Mouse (Mus musculus): ENCODE data around the gene Opalin. TPM values are rescaled to one million over a fixed set of nuclear protein-coding genes. Genes with fewer than 3 reads are reported as not detected.

Opalin gene
- total and polyA plus RNA-seq, 2 experiments from 2014 or later: not detected

DNA sequence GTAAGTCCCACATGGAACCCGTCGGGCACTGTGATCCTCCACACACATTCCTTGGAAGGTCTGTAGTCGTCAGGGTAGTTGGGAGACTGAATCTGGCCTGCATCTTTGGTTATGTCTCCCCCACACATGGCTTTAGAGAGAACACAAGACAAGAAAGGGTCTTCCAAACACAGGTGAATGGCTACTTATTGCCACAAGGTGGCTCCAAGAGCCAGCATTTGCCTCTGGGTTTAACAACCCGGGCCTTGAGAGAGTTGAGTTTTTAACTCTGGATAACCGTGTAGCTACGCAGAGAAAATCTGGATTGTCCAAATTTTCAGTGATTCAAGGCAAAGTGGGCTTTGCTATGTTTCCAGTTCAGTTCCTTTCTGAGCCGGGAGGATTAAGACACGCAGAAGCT is 28.0 kb upstream of the Opalin start:
- H3K9ac ChIP-seq (replicated peaks; ENCODE audit: low read depth, low read length): no peak overlapping the region
- ATAC-seq (ENCODE audit: insufficient read depth, low read depth): no peak
- TF ChIP-seq EP300 (IDR thresholded peaks at IDR 0.05; ENCODE audit: low read depth) (no peak), CTCF (IDR thresholded peaks at IDR 0.05; ENCODE audit: low read depth) (peak; percentile 63)
- no peaks in the 10 kb centered on the region for H3K36me3 ChIP-seq (replicated peaks; ENCODE audit: control insufficient read depth, insufficient read depth, low read length)
- H3K4me3 ChIP-seq (ENCODE audit: low read depth, low read length): no peak overlapping the region
- no peak overlapping the region for H3K4me2 ChIP-seq (ENCODE audit: low read depth, low read length)
- DNase-seq (ENCODE audit: low spot score): peak; percentile 28
- WGBS: 42% methylated on average over 8 of the region's 8 CpGs
- H3K27me3 ChIP-seq (ENCODE audit: control insufficient read depth, insufficient read depth, low read length): no peaks in the 10 kb centered on the region
- no peaks in the 10 kb centered on the region for H3K4me1 ChIP-seq (ENCODE audit: control insufficient read depth, insufficient read depth)
- no peak overlapping the region for H3K27ac ChIP-seq (ENCODE audit: low read depth)
- H3K9me3 ChIP-seq (replicated peaks; ENCODE audit: control insufficient read depth, low read length): no peaks in the 10 kb centered on the region

GRCm38 (mm10) chr19:41101390-41101789 is 24.5 kb upstream of the Opalin start:
- no peak for ATAC-seq (ENCODE audit: insufficient read depth, low read depth)
- TF ChIP-seq CTCF (IDR thresholded peaks at IDR 0.05; ENCODE audit: low read depth) (no peak), EP300 (IDR thresholded peaks at IDR 0.05; ENCODE audit: low read depth) (no peak)
- no peaks in the 10 kb centered on the region for H3K36me3 ChIP-seq (replicated peaks; ENCODE audit: control insufficient read depth, insufficient read depth, low read length)
- H3K4me1 ChIP-seq (ENCODE audit: control insufficient read depth, insufficient read depth): no peaks in the 10 kb centered on the region
- no peak overlapping the region for H3K27ac ChIP-seq (ENCODE audit: low read depth)
- no peak overlapping the region for H3K9ac ChIP-seq (replicated peaks; ENCODE audit: low read depth, low read length)
- DNase-seq (ENCODE audit: low spot score): no peak
- no peaks in the 10 kb centered on the region for H3K27me3 ChIP-seq (ENCODE audit: control insufficient read depth, insufficient read depth, low read length)
- H3K4me2 ChIP-seq (ENCODE audit: low read depth, low read length): no peak overlapping the region
- H3K9me3 ChIP-seq (replicated peaks; ENCODE audit: control insufficient read depth, low read length): no peaks in the 10 kb centered on the region
- whole genome bisulfite sequencing: 74% methylated on average over 8 of the region's 8 CpGs
- H3K4me3 ChIP-seq (ENCODE audit: low read depth, low read length): no peak overlapping the region

GRCm38 (mm10) chr19:41100863-41101262 is 23.9 kb upstream of the Opalin start:
- H3K36me3 ChIP-seq (replicated peaks; ENCODE audit: control insufficient read depth, insufficient read depth, low read length): no peaks in the 10 kb centered on the region
- ATAC-seq (ENCODE audit: insufficient read depth, low read depth) (no peak), DNase-seq (ENCODE audit: low spot score) (no peak)
- 89% methylated on average over 7 of the region's 7 CpGs for WGBS
- TF ChIP-seq EP300 (IDR thresholded peaks at IDR 0.05; ENCODE audit: low read depth): no peak
- no peak for TF ChIP-seq CTCF (IDR thresholded peaks at IDR 0.05; ENCODE audit: low read depth)
- H3K4me3 ChIP-seq (ENCODE audit: low read depth, low read length): no peak overlapping the region
- H3K4me1 ChIP-seq (ENCODE audit: control insufficient read depth, insufficient read depth): no peaks in the 10 kb centered on the region
- no peak overlapping the region for H3K4me2 ChIP-seq (ENCODE audit: low read depth, low read length)
- H3K27me3 ChIP-seq (ENCODE audit: control insufficient read depth, insufficient read depth, low read length): no peaks in the 10 kb centered on the region
- no peaks in the 10 kb centered on the region for H3K9me3 ChIP-seq (replicated peaks; ENCODE audit: control insufficient read depth, low read length)
- no peak overlapping the region for H3K27ac ChIP-seq (ENCODE audit: low read depth)
- no peak overlapping the region for H3K9ac ChIP-seq (replicated peaks; ENCODE audit: low read depth, low read length)

DNA sequence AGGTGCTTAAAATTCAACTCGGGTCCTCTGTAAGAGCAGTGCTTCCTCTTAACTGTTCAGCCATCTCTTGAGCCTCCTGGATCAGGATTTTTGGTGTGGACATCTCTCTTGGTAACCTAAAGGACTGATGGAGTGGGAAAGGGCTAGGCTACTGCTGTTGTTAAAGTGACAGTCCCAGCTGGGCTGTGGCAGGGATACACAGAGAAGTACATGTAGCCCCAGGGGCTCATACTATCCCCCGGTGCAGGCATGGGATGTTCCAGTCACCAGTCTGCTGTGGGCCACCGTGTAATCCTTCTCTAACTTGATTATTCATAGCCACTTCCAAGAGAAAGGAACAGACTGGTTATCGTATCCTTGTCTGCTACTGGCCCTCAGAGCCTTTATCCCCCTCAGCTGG is 20.1 kb upstream of the Opalin start:
- 48% methylated on average over 4 of the region's 4 CpGs for WGBS
- no peaks in the 10 kb centered on the region for H3K4me1 ChIP-seq (ENCODE audit: control insufficient read depth, insufficient read depth)
- TF ChIP-seq EP300 (IDR thresholded peaks at IDR 0.05; ENCODE audit: low read depth): no peak
- TF ChIP-seq CTCF (IDR thresholded peaks at IDR 0.05; ENCODE audit: low read depth): no peak
- no peak overlapping the region for H3K4me2 ChIP-seq (ENCODE audit: low read depth, low read length)
- no peaks in the 10 kb centered on the region for H3K9me3 ChIP-seq (replicated peaks; ENCODE audit: control insufficient read depth, low read length)
- H3K9ac ChIP-seq (replicated peaks; ENCODE audit: low read depth, low read length): no peak overlapping the region
- no peak overlapping the region for H3K4me3 ChIP-seq (ENCODE audit: low read depth, low read length)
- no peak for ATAC-seq (ENCODE audit: insufficient read depth, low read depth)
- H3K27ac ChIP-seq (ENCODE audit: low read depth): no peak overlapping the region
- no peaks in the 10 kb centered on the region for H3K27me3 ChIP-seq (ENCODE audit: control insufficient read depth, insufficient read depth, low read length)
- no peaks in the 10 kb centered on the region for H3K36me3 ChIP-seq (replicated peaks; ENCODE audit: control insufficient read depth, insufficient read depth, low read length)
- no peak for DNase-seq (ENCODE audit: low spot score)

GRCm38 (mm10) chr19:41091901-41092300 is 15.0 kb upstream of the Opalin start:
- WGBS: 42% methylated on average over 2 of the region's 2 CpGs
- ATAC-seq (ENCODE audit: insufficient read depth, low read depth): no peak
- no peak overlapping the region for H3K4me3 ChIP-seq (ENCODE audit: low read depth, low read length)

DNA sequence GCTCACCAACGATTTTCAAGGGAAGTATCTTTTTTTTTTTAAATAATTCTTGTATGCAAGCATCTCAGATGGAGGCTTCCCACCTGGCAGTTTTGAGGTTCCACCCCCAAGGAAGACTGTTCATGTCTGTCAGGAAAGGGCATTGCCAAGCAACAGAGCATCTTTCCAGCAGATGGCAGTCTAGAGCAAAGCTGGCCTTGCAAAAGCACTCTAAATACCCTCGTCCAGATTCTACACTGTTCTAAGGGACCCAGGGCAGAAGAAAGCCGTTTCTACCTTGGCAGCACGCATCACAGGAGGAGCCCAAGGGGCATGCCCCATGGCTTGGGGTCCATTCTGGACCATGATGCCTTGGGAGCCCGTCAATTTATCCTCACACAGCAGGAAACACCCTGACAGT is 12.9 kb upstream of the Opalin start:
- Histone ChIP-seq H3K27me3 (ENCODE audit: control insufficient read depth, insufficient read depth, low read length) (peaks cover 16% of the 10 kb centered on the region; the same call in 1 of the 2 replicates), H3K4me3 (ENCODE audit: low read depth, low read length) (no peak overlapping the region), H3K36me3 (replicated peaks; ENCODE audit: control insufficient read depth, insufficient read depth, low read length) (no peaks in the 10 kb centered on the region), H3K9me3 (replicated peaks; ENCODE audit: control insufficient read depth, low read length) (no peaks in the 10 kb centered on the region), H3K4me2 (ENCODE audit: low read depth, low read length) (no peak overlapping the region), H3K4me1 (ENCODE audit: control insufficient read depth, insufficient read depth) (no peaks in the 10 kb centered on the region), H3K27ac (ENCODE audit: low read depth) (no peak overlapping the region), H3K9ac (replicated peaks; ENCODE audit: low read depth, low read length) (no peak overlapping the region)
- TF ChIP-seq EP300 (IDR thresholded peaks at IDR 0.05; ENCODE audit: low read depth) (no peak), CTCF (IDR thresholded peaks at IDR 0.05; ENCODE audit: low read depth) (peak; percentile 80)
- peak; percentile 19 for DNase-seq (ENCODE audit: low spot score)
- WGBS: 9% methylated on average over 5 of the region's 5 CpGs
- ATAC-seq (ENCODE audit: insufficient read depth, low read depth): no peak

More at GRCm38 (mm10) chr19:41091901-41092300, 15.0 kb upstream of the Opalin start:
- TF ChIP-seq EP300 (IDR thresholded peaks at IDR 0.05; ENCODE audit: low read depth) (no peak), CTCF (IDR thresholded peaks at IDR 0.05; ENCODE audit: low read depth) (no peak)
- Histone ChIP-seq H3K4me1 (ENCODE audit: control insufficient read depth, insufficient read depth) (no peaks in the 10 kb centered on the region), H3K4me2 (ENCODE audit: low read depth, low read length) (no peak overlapping the region), H3K9ac (replicated peaks; ENCODE audit: low read depth, low read length) (no peak overlapping the region), H3K9me3 (replicated peaks; ENCODE audit: control insufficient read depth, low read length) (no peaks in the 10 kb centered on the region), H3K27me3 (ENCODE audit: control insufficient read depth, insufficient read depth, low read length) (peaks cover 16% of the 10 kb centered on the region; the same call in 1 of the 2 replicates), H3K36me3 (replicated peaks; ENCODE audit: control insufficient read depth, insufficient read depth, low read length) (no peaks in the 10 kb centered on the region), H3K27ac (ENCODE audit: low read depth) (no peak overlapping the region)
- DNase-seq (ENCODE audit: low spot score): no peak
